Mouse (Mus musculus) MEL (cell line): ENCODE data around the gene Rrp7a. TPM values are rescaled to one million over a fixed set of nuclear protein-coding genes. Genes with fewer than 3 reads are reported as not detected.
A peak's percentile ranks its signal among the peaks of the same experiment; 100 is the strongest.

ENCODE experiments used
- DNase-seq: peaks from one replicate; pipeline ENCODE4 v3.0.0; 2011; ENCODE audit warnings: low read depth, low spot score
- H3K27ac ChIP-seq: 2 replicates; pipeline ENCODE4 v1.5.1; 2012; ENCODE audit warnings: low read depth, mild to moderate bottlenecking, control low read depth, low read length, moderate library complexity; ENCODE audit not compliant: control insufficient read depth
- H3K27me3 ChIP-seq, 2 experiments: fragments of 150-350 bp in 1 of 2; sonication (generic) in 1 of 2; 2 replicates each; pipeline ENCODE4 v1.6.1; 2012; ENCODE audit warnings: low read length in 2 of 2, mild to moderate bottlenecking in 2 of 2, improper control_type of control experiment in 1 of 2, moderate library complexity in 1 of 2; ENCODE audit not compliant: insufficient read depth in 2 of 2, control insufficient read depth in 1 of 2
- H3K36me3 ChIP-seq, 2 experiments: 2 replicates each; pipeline ENCODE4 v1.6.1; 2012 to 2014; ENCODE audit warnings: low read length in 2 of 2, improper control_type of control experiment in 1 of 2, inconsistent platforms in 1 of 2, mild to moderate bottlenecking in 1 of 2; ENCODE audit not compliant: insufficient read depth in 2 of 2, control insufficient read depth in 1 of 2
- H3K4me1 ChIP-seq, 2 experiments: fragments of 150-350 bp in 1 of 2; sonication (generic) in 1 of 2; 2 replicates each; pipeline ENCODE4 v1.6.1; 2012; ENCODE audit warnings: low read length in 2 of 2, improper control_type of control experiment in 1 of 2, mild to moderate bottlenecking in 1 of 2; ENCODE audit not compliant: insufficient read depth in 2 of 2, control insufficient read depth in 1 of 2
- H3K4me3 ChIP-seq, 2 experiments: fragments of 150-350 bp in 1 of 2; sonication (generic) in 1 of 2; 2 replicates each; pipeline ENCODE4 v1.5.1; 2012; ENCODE audit warnings: low read depth in 2 of 2, low read length in 2 of 2, mild to moderate bottlenecking in 2 of 2, moderate library complexity in 2 of 2, control low read depth in 1 of 2, improper control_type of control experiment in 1 of 2; ENCODE audit not compliant: control insufficient read depth in 1 of 2, insufficient read depth in 1 of 2
- H3K79me2 ChIP-seq: 2 replicates; pipeline ENCODE4 v1.6.1; 2012; ENCODE audit warnings: mild to moderate bottlenecking, low read length, moderate library complexity; ENCODE audit not compliant: control insufficient read depth, poor library complexity, insufficient read depth
- H3K9ac ChIP-seq: 2 replicates; pipeline ENCODE4 v1.6.1; 2012; ENCODE audit warnings: low read depth, mild to moderate bottlenecking, control low read depth, low read length, moderate library complexity; ENCODE audit not compliant: control insufficient read depth, poor library complexity, severe bottlenecking
- H3K9me3 ChIP-seq: fragments of 150-350 bp; sonication (generic); replicated peaks from 2 replicates; pipeline ENCODE4 v1.6.1; 2012; ENCODE audit warnings: mild to moderate bottlenecking, low read length, improper control_type of control experiment, moderate library complexity; ENCODE audit not compliant: insufficient read depth
- BHLHE40 ChIP-seq: IDR thresholded peaks from 2 replicates; pipeline ENCODE4 v1.6.1; 2012; ENCODE audit warnings: low read depth, mild to moderate bottlenecking, inconsistent platforms, low read length, improper control_type of control experiment, borderline replicate concordance
- CHD2 ChIP-seq: IDR thresholded peaks from 2 replicates; pipeline ENCODE4 v1.6.1; 2011; ENCODE audit warnings: low read length, improper control_type of control experiment
- CTCF ChIP-seq, 3 experiments: IDR thresholded peaks in 2 of 3; conservative IDR thresholded peaks in 1 of 3; 2 replicates each; pipeline ENCODE4 v1.5.1; 2011 to 2012; ENCODE audit warnings: low read length in 3 of 3, low read depth in 2 of 3, mild to moderate bottlenecking in 2 of 3, improper control_type of control experiment in 1 of 3, inconsistent platforms in 1 of 3, mixed read lengths in 1 of 3, moderate library complexity in 1 of 3; ENCODE audit not compliant: control insufficient read depth in 1 of 3, insufficient read depth in 1 of 3, poor library complexity in 1 of 3, severe bottlenecking in 1 of 3
- ETS1 ChIP-seq: IDR thresholded peaks from 2 replicates; pipeline ENCODE4 v1.6.1; 2012; ENCODE audit warnings: low read depth, mild to moderate bottlenecking, inconsistent platforms, low read length, improper control_type of control experiment, moderate library complexity
- HCFC1 ChIP-seq: IDR thresholded peaks from 2 replicates; pipeline ENCODE4 v1.6.1; 2012; ENCODE audit warnings: low read depth, mild to moderate bottlenecking, inconsistent platforms, low read length, improper control_type of control experiment, moderate library complexity
- MAFK ChIP-seq: IDR thresholded peaks from 2 replicates; pipeline ENCODE4 v1.6.1; 2011; ENCODE audit warnings: low read depth, mild to moderate bottlenecking, low read length, improper control_type of control experiment, borderline replicate concordance
- MAX ChIP-seq: IDR thresholded peaks from 2 replicates; pipeline ENCODE4 v1.6.1; 2011; ENCODE audit warnings: low read length, improper control_type of control experiment
- NELFE ChIP-seq: IDR thresholded peaks from 2 replicates; pipeline ENCODE4 v1.6.1; 2011; ENCODE audit warnings: low read depth, low read length, improper control_type of control experiment
- NRF1 ChIP-seq: IDR thresholded peaks from 2 replicates; pipeline ENCODE4 v1.6.1; 2014; ENCODE audit warnings: low read depth, mild to moderate bottlenecking, inconsistent platforms, low read length, improper control_type of control experiment, moderate library complexity; ENCODE audit not compliant: poor library complexity, insufficient read depth, severe bottlenecking
- RAD21 ChIP-seq: IDR thresholded peaks from 2 replicates; pipeline ENCODE4 v1.6.1; 2011; ENCODE audit warnings: mild to moderate bottlenecking, low read depth, low read length, improper control_type of control experiment
- SMC3 ChIP-seq: IDR thresholded peaks from 2 replicates; pipeline ENCODE4 v1.6.1; 2011; ENCODE audit warnings: low read depth, low read length, improper control_type of control experiment
- UBTF ChIP-seq: IDR thresholded peaks from 2 replicates; pipeline ENCODE4 v1.6.1; 2012; ENCODE audit warnings: low read depth, mild to moderate bottlenecking, inconsistent platforms, low read length, improper control_type of control experiment, moderate library complexity, borderline replicate concordance; ENCODE audit not compliant: insufficient read depth
- USF1 ChIP-seq: IDR thresholded peaks from 2 replicates; pipeline ENCODE4 v1.6.1; 2014; ENCODE audit warnings: low read depth, mild to moderate bottlenecking, inconsistent platforms, low read length, improper control_type of control experiment, moderate library complexity
- ZC3H11A ChIP-seq: IDR thresholded peaks from 2 replicates; pipeline ENCODE4 v1.6.1; 2012; ENCODE audit warnings: low read depth, mild to moderate bottlenecking, inconsistent platforms, low read length, improper control_type of control experiment
- polyA plus RNA-seq, 2 experiments: library from polyadenylated mRNA; stranded (reverse) in 1 of 2; unstranded in 1 of 2; fragments of >175 nt in 1 of 2; fragments of >200 nt in 1 of 2; gene quantifications; 2 replicates each; pipeline versions ENCODE4 v1.2.1 to v1.2.4; 2012; ENCODE audit warnings: low replicate concordance in 2 of 2, low read depth in 1 of 2; ENCODE audit not compliant: insufficient read length in 2 of 2, insufficient read depth in 1 of 2, missing spikeins in 1 of 2
- total RNA-seq: library from RNA; depleted of rRNA; stranded (reverse); fragments of 300-350 nt; gene quantifications from 2 replicates; pipeline ENCODE4 v1.2.3, GENCODE M21; 2012

The Rrp7a gene
- total and polyA plus RNA-seq, 3 experiments, result 155 to 483 (median 283) TPM

DNA sequence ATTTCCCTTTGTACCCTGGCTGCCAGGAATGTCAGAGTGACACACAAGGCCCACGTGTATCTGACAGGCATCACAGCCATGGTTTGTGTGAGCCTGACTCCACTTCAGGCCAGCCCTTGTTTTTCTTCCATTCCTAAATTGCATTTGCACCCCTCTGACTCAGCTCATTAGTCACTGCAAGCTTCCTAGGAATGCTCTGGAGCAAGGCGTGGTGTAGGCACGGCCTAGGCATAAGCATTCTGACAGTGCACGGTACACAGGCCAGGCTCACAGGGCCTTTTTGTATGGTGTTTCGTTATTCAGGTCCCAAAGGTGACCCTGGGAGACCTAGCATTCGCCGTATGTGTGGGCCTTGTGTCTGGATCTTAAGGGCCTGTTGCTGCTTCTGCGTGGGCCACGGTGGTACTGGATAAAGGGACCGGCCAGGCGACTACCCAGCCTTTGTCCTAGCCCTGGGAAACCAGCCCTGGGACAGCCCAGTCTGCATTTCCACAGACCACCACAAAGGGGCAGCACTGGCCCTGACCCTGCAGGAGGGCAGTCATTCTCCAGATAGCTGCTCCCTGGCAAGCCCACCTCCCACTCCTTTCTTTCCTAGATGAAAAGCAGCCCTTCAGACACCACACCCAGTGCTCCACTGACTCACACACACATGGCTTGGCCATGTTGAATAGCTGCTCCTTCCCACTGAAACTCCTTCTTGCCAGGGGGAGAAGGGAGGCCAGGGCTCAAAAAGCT lies 34.5 kb upstream of the Rrp7a start:
- H3K79me2 ChIP-seq, result no peaks in the 10 kb centered on the region
- no peaks in the 10 kb centered on the region for H3K9me3 ChIP-seq
- no peaks in the 10 kb centered on the region for H3K4me1 ChIP-seq
- no peaks in the 10 kb centered on the region for H3K36me3 ChIP-seq
- TF ChIP-seq CHD2, result no peak
- no peak for TF ChIP-seq MAX
- TF ChIP-seq HCFC1, result no peak
- no peak for TF ChIP-seq USF1
- TF ChIP-seq NRF1, result no peak
- peak; percentile 94 for TF ChIP-seq SMC3
- TF ChIP-seq BHLHE40, result no peak
- peak; percentile 82 to 90 (median 82) for TF ChIP-seq CTCF (IDR thresholded peaks at IDR 0.05 in 2 of 3, conservative IDR thresholded peaks at IDR 0.05 in 1 of 3; ENCODE audit: control insufficient read depth in 1 of 3, insufficient read depth in 1 of 3, low read depth in 2 of 3, low read length in 3 of 3, poor library complexity in 1 of 3, severe bottlenecking in 1 of 3)
- TF ChIP-seq RAD21, result peak; percentile 72
- no peak overlapping the region for H3K9ac ChIP-seq
- H3K27ac ChIP-seq, result no peak overlapping the region
- H3K27me3 ChIP-seq, result no peaks in the 10 kb centered on the region
- DNase-seq, result peak; percentile 55
- no peak overlapping the region for H3K4me3 ChIP-seq

DNA sequence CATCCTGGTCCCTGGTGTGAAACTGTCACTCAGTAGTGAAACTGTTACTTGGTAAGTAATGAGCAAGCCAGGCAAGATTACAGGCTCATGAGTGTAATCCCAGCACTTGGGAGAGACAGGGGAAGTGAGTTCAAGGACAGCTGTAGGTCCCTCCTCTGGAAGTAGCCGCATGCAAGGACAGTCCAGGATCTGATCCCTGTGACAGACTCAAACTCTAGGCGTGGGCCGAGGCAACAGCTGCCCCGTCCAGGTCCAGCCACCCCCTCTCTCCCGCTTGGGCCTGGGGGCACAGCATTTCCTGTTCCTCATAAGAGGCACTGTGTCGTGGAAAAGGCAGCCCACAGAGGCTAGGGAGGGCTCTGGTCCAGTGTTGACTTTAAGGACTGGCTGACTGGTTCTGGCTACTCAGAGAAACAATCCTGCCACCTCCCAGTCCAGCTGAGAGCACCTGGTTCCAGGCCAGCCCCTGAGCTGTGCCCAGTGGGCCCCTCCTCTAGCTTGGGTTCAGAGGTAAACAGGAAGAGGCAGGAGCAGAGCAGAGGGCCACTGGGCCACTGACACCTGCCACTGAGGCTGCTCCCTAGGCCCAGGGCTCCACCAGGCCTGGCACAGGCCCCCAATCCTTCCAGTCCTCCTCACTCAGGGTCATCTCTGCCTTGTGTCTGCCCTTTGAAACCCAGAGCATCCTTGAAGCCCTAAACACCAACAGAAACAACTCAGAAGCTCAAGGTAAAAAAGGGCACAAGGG lies 33.2 kb upstream of the Rrp7a start:
- DNase-seq, result no peak
- TF ChIP-seq UBTF (no peak), MAX (no peak), ETS1 (no peak), BHLHE40 (no peak), CTCF (IDR thresholded peaks at IDR 0.05 in 2 of 3, conservative IDR thresholded peaks at IDR 0.05 in 1 of 3; ENCODE audit: control insufficient read depth in 1 of 3, insufficient read depth in 1 of 3, low read depth in 2 of 3, low read length in 3 of 3, poor library complexity in 1 of 3, severe bottlenecking in 1 of 3) (no peak), ZC3H11A (no peak), NELFE (no peak), MAFK (no peak)
- H3K27ac ChIP-seq, result no peak overlapping the region
- H3K4me1 ChIP-seq, result no peaks in the 10 kb centered on the region
- no peak overlapping the region for H3K4me3 ChIP-seq
- H3K36me3 ChIP-seq, result no peaks in the 10 kb centered on the region
- H3K9ac ChIP-seq, result no peak overlapping the region
- H3K79me2 ChIP-seq, result no peaks in the 10 kb centered on the region
- H3K9me3 ChIP-seq, result no peaks in the 10 kb centered on the region
- H3K27me3 ChIP-seq, result no peaks in the 10 kb centered on the region
